Mouse (Mus musculus): ENCODE data around the gene Slit3. TPM values are rescaled to one million over a fixed set of nuclear protein-coding genes. Genes with fewer than 3 reads are reported as not detected.
A peak's percentile ranks its signal among the peaks of the same experiment; 100 is the strongest.

The Slit3 gene
- polyA plus RNA-seq, 1 experiment from 2014 or later = 25.9 TPM

DNA sequence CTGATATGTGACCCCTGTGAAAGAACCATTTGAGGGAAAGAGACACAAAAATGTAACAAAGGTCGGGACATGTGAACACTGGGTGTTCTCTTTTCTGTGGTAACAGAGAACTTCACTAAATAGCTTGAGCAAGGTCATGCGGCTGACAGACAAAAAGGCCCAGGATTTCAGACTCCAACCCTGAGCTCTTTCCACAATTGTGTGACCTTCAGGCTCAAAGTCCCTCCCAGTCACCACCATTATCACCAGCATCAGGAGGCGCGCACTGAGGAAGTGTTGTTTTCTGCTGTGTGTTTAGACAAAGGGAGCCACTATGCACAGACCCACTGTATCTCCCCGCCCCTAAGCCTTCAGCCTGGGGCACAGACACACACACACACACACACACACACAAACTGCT lies 181.2 kb downstream of the Slit3 start:
- H3K4me2 ChIP-seq = no peak overlapping the region
- H3K4me3 ChIP-seq = no peak overlapping the region
- no peak overlapping the region for H3K9ac ChIP-seq
- no peak for ATAC-seq (ENCODE audit: low FRiP score)
- H3K27ac ChIP-seq = no peak overlapping the region
- no peaks in the 10 kb centered on the region for H3K9me3 ChIP-seq
- peaks cover 40% of the 10 kb centered on the region for H3K27me3 ChIP-seq
- 82% methylated on average over 5 of the region's 5 CpGs for WGBS
- H3K36me3 ChIP-seq = no peaks in the 10 kb centered on the region
- peaks cover 9% of the 10 kb centered on the region; the same call in 1 of the 2 replicates for H3K4me1 ChIP-seq (replicated peaks)

DNA sequence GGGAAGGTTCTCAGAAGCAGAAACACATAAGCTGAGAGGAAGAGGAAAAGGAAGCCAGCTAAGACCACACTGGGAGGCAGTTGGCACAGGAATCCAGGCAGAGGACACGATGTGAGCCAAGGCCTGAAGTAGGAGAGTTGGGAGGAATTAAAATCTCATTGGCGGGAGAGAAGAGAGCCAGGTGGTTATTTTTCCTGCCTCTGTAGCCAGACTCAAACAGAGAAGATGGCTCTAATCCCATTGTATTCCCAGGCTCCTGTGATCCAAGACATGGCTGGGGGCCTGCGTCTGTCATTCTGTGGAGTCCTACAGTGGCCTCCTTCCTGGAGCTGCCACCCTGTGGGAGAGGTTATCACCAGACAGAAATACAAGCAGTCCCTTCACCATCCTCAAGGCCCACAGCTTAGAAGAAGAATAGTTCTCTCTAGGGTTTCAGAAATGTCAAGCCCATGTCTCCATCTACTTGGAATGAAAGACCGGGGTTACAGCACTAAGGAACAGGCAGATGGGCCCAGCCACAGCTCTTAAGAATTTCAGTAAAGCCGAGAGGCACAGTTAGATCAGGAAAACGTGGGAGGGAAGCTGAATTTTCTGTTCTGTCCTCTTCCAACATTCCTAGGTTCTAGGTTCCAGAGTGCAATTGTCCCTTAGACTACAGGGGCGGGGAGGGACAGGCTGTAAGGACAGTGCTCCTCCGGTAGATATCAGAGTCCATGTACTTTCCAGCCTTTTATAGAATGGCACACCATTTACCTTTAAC lies 183.4 kb downstream of the Slit3 start:
- 91% methylated on average over 8 of the region's 8 CpGs for WGBS
- H3K4me1 ChIP-seq (replicated peaks) = peaks cover 9% of the 10 kb centered on the region; the same call in 1 of the 2 replicates
- no peak overlapping the region for H3K4me2 ChIP-seq
- H3K27ac ChIP-seq = no peak overlapping the region
- H3K36me3 ChIP-seq = no peaks in the 10 kb centered on the region
- no peak for ATAC-seq (ENCODE audit: low FRiP score)
- H3K4me3 ChIP-seq = no peak overlapping the region
- peaks cover 36% of the 10 kb centered on the region for H3K27me3 ChIP-seq
- H3K9ac ChIP-seq = no peak overlapping the region
- no peaks in the 10 kb centered on the region for H3K9me3 ChIP-seq

DNA sequence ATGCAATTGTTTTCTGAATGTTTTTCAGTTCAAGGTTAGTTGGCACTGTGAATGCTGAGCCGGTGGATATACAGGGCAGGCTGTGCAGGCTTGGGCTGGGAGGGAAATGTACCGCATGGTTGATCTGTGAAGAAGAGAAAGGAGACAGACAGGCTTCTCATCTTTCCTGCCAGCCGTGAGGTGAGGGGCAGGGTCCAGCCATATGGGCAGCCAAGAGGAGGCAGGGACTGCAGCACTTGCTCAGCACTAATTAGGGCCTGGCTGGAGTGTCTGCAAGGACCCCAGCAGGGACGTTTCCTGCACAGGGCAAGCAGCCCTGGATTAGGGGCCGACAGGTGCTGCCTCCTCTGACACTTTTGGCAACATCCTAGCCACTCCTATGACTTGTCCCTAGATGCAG lies 184.1 kb downstream of the Slit3 start:
- Histone ChIP-seq H3K4me1 (replicated peaks) (peaks cover 9% of the 10 kb centered on the region; the same call in 1 of the 2 replicates), H3K9me3 (no peaks in the 10 kb centered on the region), H3K9ac (no peak overlapping the region), H3K4me2 (no peak overlapping the region), H3K27me3 (peaks cover 32% of the 10 kb centered on the region), H3K27ac (no peak overlapping the region), H3K36me3 (no peaks in the 10 kb centered on the region), H3K4me3 (no peak overlapping the region)
- no peak for ATAC-seq (ENCODE audit: low FRiP score)
- 53% methylated on average over 5 of the region's 5 CpGs for WGBS

GRCm38 (mm10) chr11:35305910-35306309 lies 184.9 kb downstream of the Slit3 start:
- peaks cover 28% of the 10 kb centered on the region for H3K27me3 ChIP-seq
- 86% methylated on average over 3 of the region's 3 CpGs for WGBS
- ATAC-seq (ENCODE audit: low FRiP score) = no peak

DNA sequence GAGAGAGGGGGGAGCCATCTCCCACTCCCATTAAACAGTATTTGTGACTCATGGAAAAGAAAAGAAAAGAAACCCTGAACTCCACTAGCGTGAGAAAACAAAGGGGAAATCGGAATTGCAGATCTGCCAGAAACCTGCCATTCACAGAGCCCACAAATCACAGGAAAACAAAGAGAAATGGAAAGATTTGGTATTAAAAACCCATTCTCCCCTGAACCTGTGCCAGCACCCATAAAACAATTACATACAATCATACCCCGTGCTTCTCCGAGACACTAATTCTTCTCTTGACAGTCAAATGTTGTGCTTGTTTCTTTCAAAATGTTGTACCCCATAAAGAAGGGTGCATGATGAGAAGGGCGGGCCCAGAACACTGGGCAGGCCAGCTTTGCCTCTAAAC lies 185.9 kb downstream of the Slit3 start:
- peaks cover 27% of the 10 kb centered on the region for H3K27me3 ChIP-seq
- WGBS = 59% methylated on average over 5 of the region's 5 CpGs

More at GRCm38 (mm10) chr11:35305910-35306309, 184.9 kb downstream of the Slit3 start:
- Histone ChIP-seq H3K4me1 (replicated peaks) (peaks cover 9% of the 10 kb centered on the region; the same call in 1 of the 2 replicates), H3K9ac (no peak overlapping the region), H3K36me3 (no peaks in the 10 kb centered on the region), H3K4me2 (no peak overlapping the region), H3K27ac (no peak overlapping the region), H3K9me3 (no peaks in the 10 kb centered on the region), H3K4me3 (no peak overlapping the region)

GRCm38 (mm10) chr11:35307992-35308391 lies 187.0 kb downstream of the Slit3 start:
- no peak overlapping the region for H3K4me2 ChIP-seq
- H3K4me1 ChIP-seq (replicated peaks) = peaks cover 9% of the 10 kb centered on the region; the same call in 1 of the 2 replicates
- no peaks in the 10 kb centered on the region for H3K36me3 ChIP-seq
- no peak for ATAC-seq (ENCODE audit: low FRiP score)
- peaks cover 26% of the 10 kb centered on the region for H3K27me3 ChIP-seq
- no peak overlapping the region for H3K4me3 ChIP-seq
- no peaks in the 10 kb centered on the region for H3K9me3 ChIP-seq
- H3K27ac ChIP-seq = no peak overlapping the region
- H3K9ac ChIP-seq = no peak overlapping the region
- 77% methylated on average over 4 of the region's 4 CpGs for WGBS

More for the DNA sequence above, 185.9 kb downstream of the Slit3 start:
- Histone ChIP-seq H3K36me3 (no peaks in the 10 kb centered on the region), H3K4me1 (replicated peaks) (peaks cover 9% of the 10 kb centered on the region; the same call in 1 of the 2 replicates), H3K9me3 (no peaks in the 10 kb centered on the region), H3K27ac (no peak overlapping the region), H3K4me2 (no peak overlapping the region), H3K9ac (no peak overlapping the region), H3K4me3 (no peak overlapping the region)
- no peak for ATAC-seq (ENCODE audit: low FRiP score)

DNA sequence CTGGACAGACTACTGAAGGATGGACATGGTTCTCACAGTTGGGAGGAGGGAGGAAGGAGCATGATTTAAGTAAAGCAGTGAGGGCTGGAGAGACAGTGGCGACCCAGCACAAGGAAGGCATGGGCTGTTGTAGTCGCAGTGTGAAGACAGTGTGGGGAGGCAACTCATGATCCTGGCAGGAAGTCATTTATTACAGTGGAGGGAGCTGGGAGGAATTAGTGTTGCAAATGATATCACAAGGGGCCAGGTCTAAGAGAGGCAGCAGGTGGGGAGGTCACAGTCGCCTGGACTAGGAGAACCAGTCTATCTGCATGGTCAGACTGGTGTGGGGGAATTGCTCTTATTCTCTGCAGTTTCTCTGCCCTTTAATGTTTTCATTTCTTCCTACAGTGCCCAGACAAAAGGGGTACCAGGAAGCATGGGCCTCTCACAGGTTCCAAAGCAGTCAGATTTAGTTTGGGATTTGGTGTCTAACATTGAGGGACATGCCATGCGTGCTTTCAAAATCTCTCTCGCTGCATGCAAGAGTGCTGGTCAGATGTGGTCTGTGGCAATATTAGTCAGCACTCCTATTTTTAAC lies 194.5 kb downstream of the Slit3 start:
- H3K27me3 ChIP-seq = peaks cover 16% of the 10 kb centered on the region; the same call in 1 of the 2 replicates
- no peak overlapping the region for H3K4me2 ChIP-seq
- H3K4me1 ChIP-seq (replicated peaks) = peaks cover 8% of the 10 kb centered on the region
- no peak overlapping the region for H3K27ac ChIP-seq
- H3K9ac ChIP-seq = no peak overlapping the region
- no peak for ATAC-seq (ENCODE audit: low FRiP score)
- WGBS = 77% methylated on average over 5 of the region's 5 CpGs
- no peaks in the 10 kb centered on the region for H3K9me3 ChIP-seq
- H3K36me3 ChIP-seq = no peaks in the 10 kb centered on the region
- H3K4me3 ChIP-seq = no peak overlapping the region

DNA sequence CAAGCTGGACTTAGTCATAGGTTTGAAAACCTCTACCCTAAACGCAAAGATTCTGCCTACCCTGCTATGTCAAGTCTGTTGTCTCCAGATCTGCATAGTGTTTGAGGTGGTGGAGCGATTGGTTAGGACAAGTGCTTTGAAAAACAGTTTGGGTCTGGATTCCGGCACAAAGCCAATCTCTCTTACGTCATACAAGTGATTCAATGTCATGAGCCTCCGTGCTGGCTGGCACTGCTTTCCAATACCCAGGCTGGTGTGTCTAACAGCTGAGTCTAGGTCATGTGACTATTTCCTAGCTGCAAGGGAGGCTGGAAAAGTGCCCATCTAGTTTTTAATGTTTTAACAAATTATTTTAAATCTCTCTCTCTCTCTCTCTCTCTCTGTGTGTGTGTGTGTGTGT lies 196.2 kb downstream of the Slit3 start:
- ATAC-seq (ENCODE audit: low FRiP score) = no peak
- peaks cover 8% of the 10 kb centered on the region for H3K4me1 ChIP-seq (replicated peaks)
- H3K9me3 ChIP-seq = no peaks in the 10 kb centered on the region
- H3K4me2 ChIP-seq = no peak overlapping the region
- no peak overlapping the region for H3K4me3 ChIP-seq
- peaks cover 17% of the 10 kb centered on the region; the same call in 1 of the 2 replicates for H3K27me3 ChIP-seq
- no peaks in the 10 kb centered on the region for H3K36me3 ChIP-seq
- H3K9ac ChIP-seq = no peak overlapping the region
- 93% methylated on average over 5 of the region's 5 CpGs for WGBS
- H3K27ac ChIP-seq = no peak overlapping the region

GRCm38 (mm10) chr11:35317775-35318432 lies 196.9 kb downstream of the Slit3 start:
- ATAC-seq (ENCODE audit: low FRiP score) = peak; percentile 66; the same call in 1 of the 2 replicates
- H3K36me3 ChIP-seq = no peaks in the 10 kb centered on the region
- no peak overlapping the region for H3K4me2 ChIP-seq
- no peaks in the 10 kb centered on the region for H3K9me3 ChIP-seq
- H3K9ac ChIP-seq = no peak overlapping the region
- H3K4me3 ChIP-seq = no peak overlapping the region
- H3K27ac ChIP-seq = no peak overlapping the region
- peaks cover 8% of the 10 kb centered on the region for H3K4me1 ChIP-seq (replicated peaks)
- 43% methylated on average over 7 of the region's 7 CpGs for WGBS
- H3K27me3 ChIP-seq = peaks cover 17% of the 10 kb centered on the region; the same call in 1 of the 2 replicates

DNA sequence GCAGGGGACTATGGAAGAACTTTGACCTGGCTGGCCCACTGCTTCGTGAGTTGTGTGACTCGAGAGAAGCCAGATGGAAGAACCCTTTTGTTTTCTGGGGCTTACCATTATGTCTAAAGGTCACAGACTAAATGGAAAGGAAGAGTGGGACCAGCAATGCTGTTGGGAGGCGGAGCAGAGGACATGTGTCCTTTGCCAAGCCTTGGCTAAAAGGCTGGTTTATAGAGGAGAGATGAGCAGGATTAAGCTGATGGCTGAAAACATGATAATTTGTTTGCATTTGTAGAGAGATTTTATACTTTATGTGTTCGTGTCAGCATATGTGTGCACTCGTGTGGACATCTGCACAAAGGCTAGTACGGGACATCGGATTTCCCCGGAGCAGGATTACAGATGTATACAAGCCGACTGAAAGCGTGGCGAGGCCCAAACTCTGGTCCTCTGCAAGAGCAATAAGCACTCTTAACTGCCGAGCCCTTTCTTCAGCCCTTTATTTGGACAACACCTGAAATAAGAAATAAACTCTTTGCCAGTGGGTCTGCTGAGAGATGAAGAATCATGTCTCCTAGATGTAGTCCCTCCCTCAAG lies 197.5 kb downstream of the Slit3 start:
- no peaks in the 10 kb centered on the region for H3K9me3 ChIP-seq
- no peak overlapping the region for H3K4me3 ChIP-seq
- peaks cover 17% of the 10 kb centered on the region; the same call in 1 of the 2 replicates for H3K27me3 ChIP-seq
- 0 out of 2 replicates have a peak, but pooled peaks have one; percentile 28 for ATAC-seq (ENCODE audit: low FRiP score)
- H3K4me1 ChIP-seq (replicated peaks) = peaks cover 8% of the 10 kb centered on the region
- H3K4me2 ChIP-seq = no peak overlapping the region
- no peak overlapping the region for H3K9ac ChIP-seq
- no peaks in the 10 kb centered on the region for H3K36me3 ChIP-seq
- H3K27ac ChIP-seq = no peak overlapping the region
- WGBS = 76% methylated on average over 12 of the region's 12 CpGs

DNA sequence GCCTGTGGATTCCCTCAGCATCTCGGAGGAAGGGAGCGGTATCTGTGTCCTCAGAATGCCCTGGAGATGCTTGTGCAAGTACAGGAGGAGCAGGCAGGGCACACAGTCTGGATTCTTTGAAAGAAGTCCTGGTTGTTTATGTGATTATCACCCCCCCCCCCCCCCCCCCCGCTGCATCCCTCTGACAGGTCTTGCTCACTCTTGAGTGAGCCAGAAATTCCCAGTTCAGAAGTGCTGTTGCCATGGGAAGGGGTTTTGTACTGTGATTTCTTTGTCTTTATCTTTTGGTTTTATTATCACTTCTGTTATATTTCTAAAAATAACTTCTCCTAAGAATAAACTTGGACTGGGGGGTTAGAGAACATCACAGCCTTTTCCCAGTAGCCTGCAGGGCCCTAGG lies 199.5 kb downstream of the Slit3 start:
- no peak overlapping the region for H3K9ac ChIP-seq
- H3K27ac ChIP-seq = no peak overlapping the region
- no peak overlapping the region for H3K4me3 ChIP-seq
- no peak overlapping the region for H3K4me2 ChIP-seq
- peaks cover 34% of the 10 kb centered on the region; the same call in 1 of the 2 replicates for H3K27me3 ChIP-seq
- WGBS = 84% methylated on average over 3 of the region's 3 CpGs
- ATAC-seq (ENCODE audit: low FRiP score) = no peak
- no peaks in the 10 kb centered on the region for H3K9me3 ChIP-seq
- H3K4me1 ChIP-seq (replicated peaks) = peaks cover 8% of the 10 kb centered on the region
- no peaks in the 10 kb centered on the region for H3K36me3 ChIP-seq

DNA sequence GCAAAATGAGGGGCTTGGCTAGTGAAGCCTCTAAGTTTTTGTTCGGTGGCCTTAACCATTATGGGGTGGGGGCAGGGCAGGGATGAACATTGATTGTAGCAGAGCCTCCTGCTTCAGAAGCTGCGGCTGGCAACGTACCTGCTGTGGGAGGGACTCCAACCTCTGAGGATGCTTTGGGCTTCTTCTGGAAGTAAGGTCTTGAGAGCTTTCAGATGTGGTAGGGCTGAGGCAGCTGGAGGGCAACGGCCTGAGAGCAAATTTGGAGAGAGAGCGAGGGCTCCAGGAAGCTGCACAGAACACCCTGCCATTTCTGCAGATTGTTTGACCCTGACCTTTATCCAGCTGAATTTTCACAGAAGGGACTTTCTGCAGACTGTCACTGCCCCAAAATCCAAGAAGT lies 203.4 kb downstream of the Slit3 start:
- 74% methylated on average over 5 of the region's 5 CpGs for WGBS

More for the DNA sequence above, 203.4 kb downstream of the Slit3 start:
- Histone ChIP-seq H3K4me1 (replicated peaks) (peaks cover 18% of the 10 kb centered on the region), H3K9me3 (no peaks in the 10 kb centered on the region), H3K4me2 (no peak overlapping the region), H3K27ac (no peak overlapping the region), H3K36me3 (no peaks in the 10 kb centered on the region), H3K9ac (no peak overlapping the region), H3K27me3 (peaks cover 57% of the 10 kb centered on the region), H3K4me3 (no peak overlapping the region)
- no peak for ATAC-seq (ENCODE audit: low FRiP score)
